Mouse (Mus musculus): ENCODE data around the gene Odf3l2.

DNA sequence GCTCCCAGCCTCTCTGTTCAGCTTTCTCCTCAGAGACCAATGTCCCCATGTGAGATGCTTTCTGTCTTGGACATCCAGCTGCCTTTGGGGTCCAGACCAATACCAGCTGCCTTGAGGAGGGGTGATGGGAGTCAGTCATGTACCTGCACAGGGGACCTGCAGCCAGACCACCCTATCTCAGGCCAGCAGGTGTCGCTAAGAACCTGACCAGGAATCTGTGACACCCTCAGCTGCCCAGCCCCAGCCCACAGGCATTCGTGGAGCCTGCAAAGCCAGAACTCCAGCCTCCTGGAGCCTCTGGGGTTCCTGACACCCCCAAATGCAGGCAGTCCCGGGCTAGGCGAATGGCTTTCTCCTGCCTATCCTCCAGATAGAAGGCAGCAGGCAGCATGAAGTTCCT is 13.3 kb upstream of the Odf3l2 start:
- TF ChIP-seq CTCF (IDR thresholded peaks at IDR 0.05; ENCODE audit: extremely low read depth, insufficient read length, insufficient replicate concordance, low read depth, low read length) (no peak), POLR2A (IDR thresholded peaks at IDR 0.05; ENCODE audit: low read depth, low read length) (no peak)
